Mouse (Mus musculus): ENCODE results near the gene Pcp4l1. TPM values are rescaled to one million over a fixed set of nuclear protein-coding genes. Genes with fewer than 3 reads are reported as not detected.
A peak's percentile ranks its signal among the peaks of the same experiment; 100 is the strongest.

Gene Pcp4l1
- total RNA-seq, 2 experiments from 2014 or later, result 39.4 to 42.3 TPM

DNA sequence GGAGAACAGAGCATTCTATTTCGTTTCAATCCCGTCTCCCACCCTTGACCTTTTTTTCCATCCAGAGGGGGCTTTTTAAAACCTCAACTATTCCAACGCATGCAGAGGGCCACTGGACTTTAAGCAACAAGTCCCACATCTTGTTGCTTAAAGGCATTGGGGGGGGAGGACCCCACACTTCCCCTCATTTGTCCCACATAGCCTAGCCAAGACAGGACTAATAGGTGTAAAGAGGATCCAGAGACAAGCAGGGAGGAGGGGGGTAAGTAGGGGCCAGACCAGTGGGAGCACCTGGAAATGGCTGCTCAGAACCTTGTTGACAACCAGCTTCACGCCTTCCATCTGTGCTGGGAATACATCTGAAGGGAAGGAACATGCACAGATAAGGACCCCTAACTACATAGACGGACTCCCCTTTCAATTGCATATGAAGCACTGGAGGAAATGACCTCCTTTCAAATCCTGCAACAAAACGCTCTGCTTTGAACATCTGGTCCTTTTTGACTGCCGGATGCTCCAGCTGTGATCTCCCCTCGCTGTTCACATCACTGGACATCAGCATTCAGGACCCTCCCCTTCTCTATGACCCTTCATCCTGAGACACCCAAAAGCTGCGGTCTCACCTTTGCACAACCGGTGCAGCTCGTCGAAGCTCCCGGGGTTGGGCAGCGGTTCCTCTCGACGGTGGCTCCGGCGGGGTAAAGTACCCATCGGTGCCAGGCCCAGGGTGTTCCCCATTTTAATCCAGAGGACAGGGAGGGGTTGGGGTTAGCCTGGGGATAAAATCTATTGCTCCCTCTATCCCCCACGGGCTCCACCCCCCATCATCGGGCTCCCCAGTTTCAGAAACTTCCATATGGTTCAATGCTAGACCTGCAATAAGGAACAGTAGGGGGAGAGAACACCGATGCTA is 25.5 kb upstream of the Pcp4l1 start:
- DNase-seq, result no peak

DNA sequence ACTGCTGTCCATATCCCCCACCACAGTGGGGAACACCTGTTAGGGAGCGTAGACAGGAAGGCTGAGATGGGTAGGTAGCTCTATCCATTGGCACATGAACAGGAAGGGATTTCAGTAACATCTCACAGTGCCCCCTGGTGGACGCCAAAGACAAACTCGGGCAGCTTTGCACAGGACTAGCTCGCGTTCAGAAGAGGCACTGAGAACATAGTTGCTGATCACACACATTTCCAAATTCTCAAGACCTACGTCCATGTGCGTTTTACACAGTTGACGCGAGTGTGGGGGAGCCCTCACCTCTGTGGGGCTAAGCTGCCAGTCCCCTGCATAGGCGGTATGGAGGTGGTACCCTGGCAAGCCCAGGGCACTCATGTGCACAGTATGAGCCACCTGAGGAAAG is 24.8 kb upstream of the Pcp4l1 start:
- peak; percentile 83 to 84 for DNase-seq

DNA sequence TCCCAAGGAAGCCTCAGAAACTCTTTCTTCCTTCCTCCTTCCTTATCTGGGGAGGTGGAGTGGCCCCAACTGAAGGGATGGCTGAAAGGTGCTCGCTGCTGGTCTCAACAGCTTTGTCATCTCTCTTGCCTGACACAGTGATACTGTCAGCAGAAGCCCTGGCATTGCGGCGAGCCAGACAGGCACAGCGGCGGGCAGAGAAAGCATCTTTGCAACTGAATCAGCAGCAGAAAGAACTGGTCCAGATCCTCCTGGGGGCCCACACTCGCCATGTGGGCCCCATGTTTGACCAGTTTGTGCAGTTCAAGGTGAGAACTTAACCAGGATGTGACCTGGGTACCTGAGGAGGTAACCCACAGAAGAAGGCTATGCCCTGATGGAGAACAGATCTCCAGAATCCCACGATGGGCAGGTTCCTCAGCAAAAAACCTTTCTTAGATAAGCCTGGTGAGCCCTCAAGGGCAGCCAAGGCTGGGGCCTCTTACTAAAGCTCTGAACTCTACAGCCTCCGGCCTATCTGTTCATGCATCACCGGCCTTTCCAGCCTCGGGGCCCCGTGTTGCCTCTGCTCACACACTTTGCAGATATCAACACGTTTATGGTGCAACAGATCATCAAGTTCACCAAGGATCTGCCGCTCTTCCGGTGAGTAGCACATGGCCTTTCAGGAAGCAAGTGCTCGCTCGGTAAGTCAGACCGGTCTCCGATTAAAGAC is 20.3 kb upstream of the Pcp4l1 start:
- no peak for DNase-seq

DNA sequence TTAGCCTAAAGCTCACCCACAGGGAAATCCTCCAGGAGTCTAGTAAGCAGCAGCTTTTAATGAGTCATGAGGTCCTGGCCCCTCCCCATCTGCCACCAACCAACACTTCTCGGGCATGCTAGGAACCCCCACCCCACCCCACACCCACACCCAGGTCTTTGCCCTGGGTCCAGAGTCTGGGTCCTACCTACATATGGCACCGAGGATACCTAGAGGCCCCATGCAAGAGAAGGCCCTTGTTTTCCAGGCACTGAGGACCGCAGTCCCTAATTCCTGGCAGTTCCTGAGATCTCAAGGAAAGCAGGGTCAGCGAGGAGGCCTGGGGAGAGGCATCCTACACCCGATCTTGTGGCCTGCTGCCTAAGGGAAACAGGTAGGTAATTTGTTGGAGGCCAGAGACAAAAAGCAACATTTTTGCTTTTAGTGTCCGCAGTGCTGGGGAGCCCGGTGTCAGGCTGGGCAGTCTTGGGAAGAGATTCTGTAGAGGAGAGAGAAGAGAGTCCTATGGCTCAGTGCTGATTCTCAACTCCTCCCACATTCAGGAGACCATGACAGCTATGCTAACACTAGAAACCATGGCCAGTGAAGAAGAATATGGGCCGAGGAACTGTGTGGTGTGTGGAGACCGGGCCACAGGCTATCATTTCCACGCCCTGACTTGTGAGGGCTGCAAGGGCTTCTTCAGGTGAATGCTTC is 17.9 kb upstream of the Pcp4l1 start, which contains the start of gene Nr1i3:
TSS of gene Nr1i3 (plus strand) at position 170 of the 696 bp plus-strand sequence.
- DNase-seq, result no peak

DNA sequence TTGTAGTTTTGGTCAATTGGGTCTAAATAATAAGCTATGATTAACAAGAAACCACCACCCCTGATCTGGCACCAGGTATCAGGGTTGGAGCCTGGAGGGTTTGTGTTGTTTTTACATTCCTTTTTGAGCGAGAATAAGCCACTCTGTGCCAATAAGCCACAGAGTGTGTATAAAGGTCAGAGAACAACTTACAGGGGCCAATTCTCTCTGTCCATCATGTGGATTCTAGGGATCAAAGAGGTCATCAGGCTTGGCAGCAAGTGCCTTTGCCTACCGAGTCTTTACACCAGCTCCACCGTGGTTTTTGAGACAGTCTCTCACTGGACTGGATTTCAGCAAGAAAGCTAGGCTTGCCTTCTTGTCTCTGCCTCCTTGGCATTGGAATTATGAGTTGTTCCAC is 16.8 kb upstream of the Pcp4l1 start:
- no peak for DNase-seq

DNA sequence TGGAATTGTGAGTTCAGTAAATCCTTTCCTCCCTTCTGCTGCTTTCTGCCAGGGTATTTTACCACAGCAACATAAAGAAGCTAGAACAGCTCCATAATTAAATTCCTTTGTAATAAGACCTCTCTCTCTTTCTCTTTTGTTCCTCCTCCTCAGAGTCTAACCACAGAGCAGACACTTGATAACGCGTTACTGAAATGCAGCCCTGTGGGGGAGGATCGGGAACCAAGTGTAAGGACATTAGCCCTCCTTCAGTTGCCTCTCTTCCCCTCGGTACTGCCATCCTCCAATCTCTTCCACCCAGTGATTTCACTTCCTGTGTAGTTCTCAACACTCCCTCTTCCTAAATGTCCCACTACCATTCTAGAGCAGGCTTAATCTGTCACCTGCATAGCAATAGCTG is 13.3 kb upstream of the Pcp4l1 start:
- no peak for DNase-seq

DNA sequence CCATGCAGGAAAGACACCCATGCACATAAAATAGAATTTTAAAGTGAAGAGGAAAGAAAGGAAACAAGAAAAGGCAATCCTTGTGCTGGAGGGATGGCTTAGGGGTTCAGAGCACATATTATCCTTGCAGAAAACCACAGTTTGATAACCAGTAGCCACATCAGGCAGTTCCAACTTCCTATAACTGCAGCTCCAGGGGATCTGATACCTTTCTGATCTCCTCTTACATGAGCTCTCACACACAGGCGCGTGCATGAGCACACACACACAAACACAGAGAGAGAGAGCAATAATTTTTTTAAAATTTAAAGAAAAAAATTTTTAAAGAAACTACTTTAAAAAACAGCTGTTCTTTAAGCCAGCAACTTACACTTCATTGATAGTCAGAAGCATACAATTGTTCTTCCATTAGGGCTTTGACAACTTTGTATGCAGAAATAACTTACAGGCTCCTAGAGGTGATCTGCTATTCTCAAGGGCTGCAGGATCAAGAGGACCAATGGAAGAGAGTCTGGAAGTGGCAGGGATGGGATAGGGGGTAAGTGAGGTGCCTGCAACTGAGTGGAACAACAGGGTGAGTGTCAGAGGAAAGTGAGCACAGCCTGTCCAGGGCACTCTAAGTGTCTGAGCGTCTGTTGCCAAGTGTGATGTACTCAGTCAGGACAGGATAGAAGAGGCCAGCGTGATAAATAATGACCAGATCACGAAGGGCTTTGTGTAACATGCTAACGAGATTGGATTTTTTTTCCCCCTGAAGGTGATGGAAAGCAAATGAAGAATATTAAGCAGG is 9.8 kb upstream of the Pcp4l1 start:
- DNase-seq, result no peak

DNA sequence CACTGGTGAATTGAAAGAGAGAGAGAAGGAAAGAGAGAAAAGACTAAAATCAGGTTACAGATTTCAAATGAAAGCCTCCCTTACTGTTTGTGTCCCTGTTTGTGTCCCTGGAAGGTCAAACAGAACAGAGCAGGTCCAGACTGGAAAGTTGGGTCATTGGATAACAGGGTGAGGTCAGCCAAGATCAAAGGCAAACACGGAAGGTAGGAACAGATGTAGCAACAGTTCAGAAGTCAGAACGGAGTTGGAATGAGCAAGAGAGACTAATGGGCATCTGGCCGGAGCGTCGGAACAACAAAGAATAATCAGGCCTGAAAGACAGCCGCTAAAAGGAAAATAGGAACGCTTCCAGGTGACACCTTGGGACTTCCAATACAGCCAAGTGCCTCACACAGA is 8.2 kb upstream of the Pcp4l1 start:
- DNase-seq, result no peak

DNA sequence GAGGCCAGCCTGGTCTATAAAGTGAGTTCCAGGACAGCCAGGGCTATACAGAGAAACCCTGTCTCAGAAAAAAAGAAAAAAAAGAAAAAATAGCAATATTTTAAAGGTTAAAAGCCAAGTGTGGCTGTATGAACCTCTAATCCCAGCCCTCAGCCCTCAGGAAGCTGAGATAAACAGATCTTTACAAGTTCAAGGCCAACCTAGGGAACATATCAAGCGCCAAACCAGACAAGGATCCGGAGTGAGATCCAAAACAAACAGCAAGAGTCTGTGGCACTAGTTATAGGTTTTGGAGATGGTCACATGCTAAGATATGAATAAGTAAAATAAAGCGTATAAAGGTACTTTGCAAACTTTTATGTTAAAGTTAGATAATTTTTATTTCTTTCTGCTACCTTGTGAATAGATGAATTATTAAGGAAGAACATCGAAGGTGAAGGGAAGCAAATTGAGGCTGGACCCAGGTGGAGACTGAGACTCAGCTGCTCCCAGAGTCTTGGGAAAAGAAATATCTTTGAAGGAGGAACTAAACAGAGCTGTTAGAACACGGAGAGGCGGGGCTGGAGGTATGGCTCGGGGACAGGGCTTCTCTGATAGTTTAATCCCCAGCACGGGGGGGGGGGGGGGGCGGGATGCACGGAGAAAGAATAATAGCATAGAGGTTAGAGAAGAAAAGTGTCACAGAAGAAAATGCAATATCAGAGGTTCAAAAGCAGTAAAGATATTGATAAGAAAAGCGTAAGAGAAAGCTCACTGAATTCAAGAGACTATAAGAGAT is 7.6 kb upstream of the Pcp4l1 start:
- no peak for DNase-seq

DNA sequence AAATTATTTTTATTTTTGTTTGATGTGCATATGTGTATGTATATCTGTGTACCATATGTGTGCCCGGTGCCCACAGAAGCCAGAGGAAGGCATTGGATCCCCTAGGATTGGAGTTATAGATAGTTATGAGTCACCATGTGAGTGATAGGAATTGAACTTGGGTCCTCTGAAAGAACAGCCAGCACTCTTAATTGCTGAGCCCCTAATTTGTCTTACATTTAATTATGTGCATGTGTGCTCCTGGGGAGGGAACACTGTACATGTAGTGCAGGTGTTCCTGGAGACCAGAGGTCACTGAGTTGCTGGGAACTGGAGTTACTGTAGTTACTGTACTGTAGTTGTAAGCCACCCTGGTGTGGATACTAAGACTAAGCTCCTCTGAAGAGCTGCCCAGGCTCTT is 4.7 kb upstream of the Pcp4l1 start:
- no peak for DNase-seq

DNA sequence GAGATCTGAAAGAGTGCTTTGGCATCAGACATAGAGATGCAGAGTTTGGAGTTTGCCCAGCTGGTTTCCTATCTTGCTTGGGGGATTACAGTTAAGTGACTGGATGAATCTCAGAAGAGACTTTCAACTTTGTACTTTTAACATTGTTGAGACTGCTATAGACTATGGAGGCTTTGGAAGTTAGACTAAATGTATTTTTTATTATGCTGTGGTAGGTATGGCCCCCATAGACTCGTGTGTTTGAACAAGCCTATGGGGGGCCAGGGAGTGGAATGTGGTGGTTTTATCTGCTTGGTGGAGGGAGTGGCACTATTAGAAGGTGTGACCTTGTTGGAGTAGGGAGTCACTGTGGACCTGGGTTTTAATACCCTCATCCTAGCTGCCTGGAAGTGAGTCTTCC is 3.5 kb upstream of the Pcp4l1 start:
- DNase-seq, result no peak

DNA sequence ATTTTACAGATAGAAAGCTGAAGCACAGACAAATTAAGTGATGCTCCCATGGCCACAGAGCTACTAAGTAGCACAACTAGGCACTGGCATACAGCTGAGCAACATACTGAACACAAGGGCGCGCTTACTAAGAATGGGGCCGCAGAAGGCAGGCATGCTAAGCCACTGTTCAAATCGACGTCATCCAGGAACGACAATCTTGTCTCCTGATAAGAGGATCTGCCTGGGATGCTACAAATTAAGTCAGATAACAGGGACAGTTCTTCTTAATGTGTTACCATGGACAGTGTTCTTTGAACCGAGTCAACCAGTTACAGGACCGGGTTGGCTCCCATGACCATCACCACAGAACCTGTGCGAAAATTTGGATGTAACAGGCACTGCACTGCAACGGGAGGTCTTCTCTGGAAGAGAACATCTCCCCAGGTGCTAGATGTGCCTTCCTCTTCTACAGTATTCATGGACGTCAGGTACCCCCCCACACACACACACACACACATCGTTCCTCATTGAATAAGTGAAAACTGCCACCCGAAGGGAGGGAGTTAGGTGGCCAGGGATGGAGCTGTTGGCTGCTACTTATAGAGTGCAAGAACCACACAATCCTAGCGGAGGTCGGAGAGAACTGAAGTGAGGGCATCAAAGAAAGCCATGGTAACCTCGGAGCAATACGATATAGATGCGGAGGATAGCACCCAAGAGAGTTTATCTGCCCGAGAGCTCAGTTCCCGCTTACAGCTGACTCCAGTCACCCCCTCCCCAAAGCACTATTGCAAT is 834 bp downstream of the Pcp4l1 start:
- DNase-seq, result no peak

DNA sequence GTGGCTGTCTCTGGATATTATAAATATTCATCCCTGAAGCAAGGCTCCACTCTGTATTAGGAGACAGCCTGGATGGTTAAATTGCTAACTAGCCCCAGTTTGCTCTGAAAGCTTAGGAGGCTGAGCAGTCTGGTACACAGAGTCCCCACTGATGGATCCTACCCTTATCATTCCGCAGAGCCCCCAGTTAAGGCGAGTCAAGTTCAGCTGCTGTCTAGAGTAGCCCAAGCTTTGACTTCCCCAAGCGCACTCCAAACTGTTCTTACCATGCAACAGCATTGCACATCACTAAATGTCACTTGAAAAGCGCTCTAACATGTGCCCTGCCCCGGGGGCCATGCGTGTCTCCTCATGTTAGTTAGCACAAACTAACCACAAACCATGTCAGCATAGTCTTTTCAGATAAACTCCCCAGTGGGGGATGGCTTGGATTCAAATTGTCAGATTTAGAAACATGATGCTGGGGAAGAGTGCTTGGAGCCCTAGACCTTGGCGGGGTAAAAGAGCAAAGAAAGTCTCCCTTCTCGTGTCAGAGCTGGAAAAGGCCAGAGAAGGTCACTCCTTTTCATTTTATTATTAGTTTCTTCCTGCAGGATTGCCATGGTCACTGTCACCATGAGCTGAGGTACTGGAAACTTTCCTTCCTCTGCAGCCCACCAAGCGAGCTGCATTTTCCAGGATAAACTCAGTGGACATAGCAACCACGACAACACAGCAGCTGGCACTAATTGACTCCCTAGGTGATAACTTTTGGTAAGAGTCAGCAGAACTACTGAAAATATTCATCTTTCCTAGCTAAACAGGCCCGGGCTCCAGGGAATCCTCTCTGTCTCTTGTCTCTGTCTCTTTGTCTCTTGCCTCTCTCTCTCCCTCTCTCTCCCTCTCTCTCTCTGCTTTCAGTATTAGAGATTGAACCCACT is 1.9 kb downstream of the Pcp4l1 start:
- no peak for DNase-seq

DNA sequence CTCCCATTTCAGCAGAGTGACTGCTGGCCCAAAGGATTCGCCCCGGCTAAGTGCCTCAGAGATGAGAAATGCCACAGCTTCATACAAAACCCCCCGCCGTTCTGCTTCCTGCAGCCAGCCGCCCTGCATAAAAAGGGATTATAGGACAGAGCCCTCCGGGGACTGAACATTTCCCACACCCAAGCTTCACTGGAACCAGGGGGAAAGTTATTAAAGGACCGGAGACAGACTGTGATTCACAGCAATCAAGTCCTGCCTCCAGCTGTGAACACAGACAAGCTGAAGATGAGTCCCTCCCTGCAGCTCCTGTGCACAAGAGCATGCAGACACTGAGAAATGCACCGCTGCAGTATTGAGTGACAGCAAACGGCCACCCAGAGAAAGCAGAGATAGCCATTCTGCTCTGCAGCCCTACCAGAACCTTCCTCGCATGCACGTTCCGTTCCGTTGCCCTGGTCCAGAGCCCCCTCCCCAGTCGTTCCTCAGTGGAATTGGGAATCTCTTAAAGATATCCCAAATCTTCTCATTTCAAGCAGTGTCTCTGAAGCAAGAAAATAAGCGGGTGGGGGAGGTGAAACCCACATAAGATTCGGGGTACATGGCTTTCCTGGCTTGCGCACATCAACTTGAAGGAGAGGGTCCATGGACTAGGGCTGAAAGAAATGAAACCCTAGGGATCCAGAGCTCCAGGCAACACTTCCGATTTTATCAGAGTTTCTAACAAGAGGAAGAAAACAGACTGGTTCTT is 2.8 kb downstream of the Pcp4l1 start:
- no peak for DNase-seq

DNA sequence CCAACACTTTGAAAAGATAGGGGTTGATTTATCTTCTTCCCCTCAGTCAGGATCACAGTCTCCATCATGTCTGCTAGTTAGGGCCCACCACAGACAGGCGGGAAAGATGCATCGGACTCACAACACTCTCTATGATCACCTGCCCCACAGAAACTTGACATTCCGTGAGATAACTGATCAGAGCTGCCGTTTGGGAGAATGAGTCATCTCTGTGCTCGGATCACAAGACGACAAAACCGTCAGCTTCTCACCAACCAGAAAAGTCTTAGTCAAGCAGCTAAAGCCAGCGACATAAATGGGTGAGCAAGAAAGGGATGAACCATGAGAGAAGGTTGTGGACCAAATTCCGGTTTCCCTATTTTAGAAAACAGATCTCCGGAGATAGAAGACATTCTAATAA is 3.8 kb downstream of the Pcp4l1 start:
- no peak for DNase-seq

DNA sequence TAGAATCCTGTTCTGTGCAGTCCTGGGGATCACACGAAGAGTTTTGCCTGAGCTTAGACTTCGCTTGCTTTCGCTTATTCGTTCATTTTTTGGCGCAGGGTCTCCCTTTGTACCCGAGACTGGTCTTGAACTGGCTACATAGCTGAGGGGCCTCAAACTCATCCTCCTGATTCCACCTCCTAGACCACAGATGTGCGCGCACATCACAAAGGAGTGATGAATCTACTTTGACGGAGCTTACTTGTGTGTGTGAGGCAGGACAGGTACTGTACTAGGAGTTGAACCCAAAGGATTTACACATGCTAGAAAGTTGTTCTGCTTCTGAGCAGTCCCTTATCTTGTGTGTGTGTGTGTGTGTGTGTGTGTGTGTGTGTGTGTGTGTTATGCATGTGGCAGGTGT is 5.2 kb downstream of the Pcp4l1 start:
- no peak for DNase-seq

DNA sequence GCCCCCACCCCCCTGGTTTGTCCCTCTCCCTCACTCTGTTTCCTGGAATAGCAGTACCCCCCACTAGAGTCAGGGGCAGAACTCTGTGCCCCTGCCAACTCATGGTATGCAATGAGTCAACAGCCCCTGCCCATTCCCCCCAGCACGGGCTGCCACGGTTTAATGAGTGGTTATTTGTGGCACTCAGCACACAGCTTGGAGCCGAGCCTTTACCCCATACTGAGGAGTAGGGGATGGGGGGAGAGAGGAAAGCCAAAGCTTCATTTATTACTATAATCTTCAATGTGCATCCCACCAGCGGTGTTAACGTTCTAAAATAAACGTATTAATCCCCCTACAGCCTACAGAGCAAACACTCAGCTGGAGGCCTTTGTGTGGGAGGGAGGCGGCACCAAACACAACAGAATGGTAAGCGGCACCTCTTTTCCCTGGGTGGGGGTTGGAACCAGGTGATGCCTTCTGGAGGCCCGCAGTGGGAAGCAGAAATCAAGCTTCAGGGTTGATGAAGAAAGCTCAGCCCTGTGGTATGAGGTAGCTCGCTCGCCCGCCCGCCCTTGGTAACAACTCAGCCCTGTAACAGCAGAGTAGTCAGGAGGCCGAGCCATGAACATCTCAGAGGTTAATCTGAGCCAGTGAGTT is 6.5 kb downstream of the Pcp4l1 start:
- no peak for DNase-seq

DNA sequence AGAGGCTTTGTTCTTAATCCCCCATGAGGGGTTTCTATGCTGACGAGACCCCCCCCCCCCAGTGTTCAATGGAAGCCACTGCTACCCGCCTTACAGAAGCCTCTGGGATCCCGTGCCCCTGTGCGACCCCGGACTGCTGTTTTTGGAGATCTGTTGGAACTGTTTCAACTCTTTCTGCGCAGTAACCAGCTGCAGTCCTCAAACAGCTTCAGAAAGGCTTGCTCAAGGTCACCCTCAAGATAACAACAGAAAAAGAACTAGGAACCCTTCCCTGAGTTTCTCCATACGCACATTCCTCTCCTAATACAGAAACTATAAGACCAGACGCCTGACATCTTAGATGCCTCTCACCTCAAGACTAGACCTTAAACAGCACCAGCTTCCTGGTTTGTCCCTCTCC is 7.0 kb downstream of the Pcp4l1 start:
- DNase-seq, result no peak
